ENCODE assay signal across 8 mouse cellular contexts in the genomic region with DNA sequence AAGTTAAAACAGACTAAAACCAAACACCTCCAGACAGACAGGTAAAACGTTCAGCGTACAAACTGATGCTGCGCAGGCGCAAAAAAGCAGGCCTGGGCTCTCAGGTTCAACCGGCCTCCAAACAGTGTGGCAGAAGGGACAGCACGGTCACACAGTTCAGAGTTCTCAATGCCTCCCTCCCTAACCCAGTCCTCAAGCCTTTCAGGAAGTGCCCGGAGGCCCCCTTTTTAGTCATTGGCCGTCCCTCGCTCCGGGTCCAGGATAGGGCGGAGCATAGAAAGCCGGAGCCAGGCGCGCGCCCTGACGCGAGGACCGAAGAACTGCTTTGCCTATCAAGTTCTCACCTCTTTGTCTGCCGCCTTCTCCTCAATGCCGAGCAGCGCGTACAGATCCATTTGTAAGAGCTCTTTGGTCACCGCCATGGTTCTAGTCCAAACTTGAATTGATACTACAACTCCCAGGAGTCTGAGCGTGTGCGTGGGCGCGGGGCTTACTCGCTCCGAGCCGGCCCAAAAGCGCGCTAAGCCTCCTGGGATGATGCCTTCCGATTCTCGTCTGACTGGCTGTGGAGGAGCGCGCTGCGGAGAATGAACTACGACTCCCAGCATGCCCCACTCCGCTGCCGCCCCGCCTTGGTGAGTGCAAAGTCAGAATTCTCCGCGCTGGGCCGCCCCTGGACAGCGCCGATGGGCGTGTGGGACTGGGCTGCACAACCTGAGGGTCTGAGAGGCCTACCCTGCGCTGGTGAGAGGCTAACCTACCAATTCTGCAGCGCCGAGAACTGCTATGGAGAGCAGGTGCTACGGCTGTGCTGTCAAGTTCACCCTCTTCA. TPM values are rescaled to one million over a fixed set of nuclear protein-coding genes. Genes with fewer than 3 reads are reported as not detected.
DNase-seq lines count a peak whose midpoint lies in the region; ATAC-seq and TF ChIP-seq lines count a peak whose summit lies in the region.

A gene (plus strand): TSS at position 274 of the 832 bp plus-strand sequence.
A gene (minus strand): TSS at position 452 of the 832 bp plus-strand sequence.

- H3K4me1 ChIP-seq in ES-E14 (ENCODE audit: control insufficient read depth in 2 of 2, insufficient read depth in 2 of 2, low read length in 2 of 2, poor library complexity in 1 of 2): peaks cover 0 to 6% of the 10 kb centered on the region in 2 experiments; a peak in 1 of 4 replicates
- H3K4me1 ChIP-seq in forebrain, embryonic 15.5 days: peaks cover 22% of the 10 kb centered on the region
- H3K4me1 ChIP-seq in lung, adult 2 months (ENCODE audit: control insufficient read depth, insufficient read depth, low read length): peaks cover 2% of the 10 kb centered on the region; the same call in 1 of the 2 replicates

- ATAC-seq in forebrain, embryonic 15.5 days (replicated peaks): peak; percentile 98
- ATAC-seq in neutrophil, adult 5-6 weeks (ENCODE audit: extremely low read depth, insufficient number of reproducible peaks, low FRiP score, poor library complexity, severe bottlenecking): peak; percentile 99

- TF ChIP-seq CTCF in lung, adult 2 months (IDR thresholded peaks at IDR 0.05; ENCODE audit: insufficient read depth, low read length): no peak

- intact Hi-C loops in heart, postnatal 25 days (cut with DNase I): no loop called here

- H3K4me3 ChIP-seq in ES-E14 (ENCODE audit: insufficient read depth in 1 of 2, low read depth in 1 of 2, low read length in 2 of 2, poor library complexity in 1 of 2, severe bottlenecking in 1 of 2): peak within 1 kb of the TSS; percentile 79 to 99
- H3K4me3 ChIP-seq in forebrain, embryonic 15.5 days: peak within 1 kb of the TSS; percentile 86
- peak within 1 kb of the TSS; percentile 94 for H3K4me3 ChIP-seq in lung, adult 2 months (replicated peaks; ENCODE audit: extremely low read depth, low read depth, low read length)

- peak within 1 kb of the TSS; percentile 59; the same call in 1 of the 2 replicates for H3K27ac ChIP-seq in ES-E14 (ENCODE audit: insufficient read depth, low read depth, low read length, poor library complexity, severe bottlenecking)
- peak within 1 kb of the TSS; percentile 91 for H3K27ac ChIP-seq in forebrain, embryonic 15.5 days (replicated peaks)

- no peaks in the 10 kb centered on the region for H3K36me3 ChIP-seq in ES-E14 (ENCODE audit: control insufficient read depth, insufficient read depth, low read length, poor library complexity, severe bottlenecking)
- H3K36me3 ChIP-seq in forebrain, embryonic 15.5 days: peaks cover 29% of the 10 kb centered on the region

- DNase-seq in ES-E14 (ENCODE audit: low read depth, low spot score): peak; percentile 90
- DNase-seq in cerebellum, adult 11-12 months: peak; percentile 95
- peak; percentile 92 for DNase-seq in heart, postnatal 25 days (ENCODE audit: low spot score)
- peak; percentile 97 to 99 for DNase-seq in layer of hippocampus, adult 18-20 months (ENCODE audit: low spot score in 2 of 2)
- DNase-seq in lung, adult 2 months: peak; percentile 90
- peak; percentile 91 to 93 for DNase-seq in thymus, adult 18-20 months

- peak within 1 kb of the TSS; percentile 65 for H3K4me2 ChIP-seq in forebrain, embryonic 15.5 days (replicated peaks)

- H3K9me3 ChIP-seq in ES-E14 (ENCODE audit: control insufficient read depth, insufficient read depth, low read depth, low read length): no peaks in the 10 kb centered on the region
- no peaks in the 10 kb centered on the region for H3K9me3 ChIP-seq in forebrain, embryonic 15.5 days

- H3K9ac ChIP-seq in ES-E14 (ENCODE audit: insufficient read depth, low read depth, low read length, poor library complexity, severe bottlenecking): peak within 1 kb of the TSS; percentile 80
- H3K9ac ChIP-seq in forebrain, embryonic 15.5 days (replicated peaks): peak within 1 kb of the TSS; percentile 83

- in situ Hi-C loops in ES-E14 (cut with MboI; ENCODE audit: low sequenced_read_pairs in 2 of 2, unreplicated experiment in 2 of 2): no loop called here

- peak; percentile 85; the same call in 1 of the 2 replicates for TF ChIP-seq POLR2A in lung, adult 2 months (IDR thresholded peaks at IDR 0.05; ENCODE audit: borderline replicate concordance, extremely low read depth, low read depth, low read length)

- no peaks in the 10 kb centered on the region for H3K27me3 ChIP-seq in forebrain, embryonic 15.5 days

- under 1% methylated on average over 51 of the region's 51 CpGs for WGBS in forebrain, embryonic 15.5 days
- under 1% methylated on average over 51 of the region's 51 CpGs for WGBS in lung, adult 2 months

TF ChIP-seq in ES-E14, 5 proteins besides CTCF, POLR2A, EP300 and RAD21:
- TF ChIP-seq HCFC1 (IDR thresholded peaks at IDR 0.05; ENCODE audit: borderline replicate concordance, insufficient read depth, low read length) (peak; percentile 96), ZNF384 (IDR thresholded peaks at IDR 0.05; ENCODE audit: low read depth, low read length) (no peak)
TF ChIP-seq in ES-E14: peak in this region for 1.

RNA-seq across cellular contexts. Expression of the first gene that starts in this region (rescaled TPM):
- 15.7 and 19.8 TPM in 2 replicates for total RNA-seq in ES-E14 (2012; rRNA removed)
- 64.7 and 66.6 TPM in 2 replicates for polyA plus RNA-seq in forebrain, embryonic 15.5 days (2015; fragmentation: Nextera tagmentation; extraction: Ambion mirVana)
- total RNA-seq in heart, postnatal 25 days (2021): 10 to 100 TPM; 11.8 to 13.8 TPM
- total RNA-seq in layer of hippocampus, adult 18-20 months (2021): 10 to 100 TPM; 35.7 to 42.4 TPM
- 29.8 and 36.1 TPM in 2 replicates for polyA plus RNA-seq in lung, adult 2 months (2012; rRNA removed)
- total RNA-seq in neutrophil, adult 5-6 weeks (2017): 41.5 and 46.1 TPM in 2 replicates

RNA-seq across cellular contexts. Expression of the second gene that starts in this region (rescaled TPM):
- total RNA-seq in ES-E14 (2012; rRNA removed): 11.7 and 15.2 TPM in 2 replicates
- 26.7 and 30.9 TPM in 2 replicates for polyA plus RNA-seq in forebrain, embryonic 15.5 days (2015; fragmentation: Nextera tagmentation; extraction: Ambion mirVana)
- 1 to 10 TPM; 8.2 to 8.3 TPM for total RNA-seq in heart, postnatal 25 days (2021)
- total RNA-seq in layer of hippocampus, adult 18-20 months (2021): 10 to 100 TPM; 17.3 to 17.6 TPM
- polyA plus RNA-seq in lung, adult 2 months (2012; rRNA removed): 2.7 and 4.1 TPM in 2 replicates
- 33.6 and 37.8 TPM in 2 replicates for total RNA-seq in neutrophil, adult 5-6 weeks (2017)

Comparison
In these comparisons a context has a peak if more than half of its experiments do, and no peak if none do; other contexts are left out.
1. Peak in every context shown above with its lines: DNase-seq, ATAC-seq, H3K4me3 ChIP-seq and H3K27ac ChIP-seq.